Mouse (Mus musculus): ENCODE measurements around the gene Mctp1. TPM values are rescaled to one million over a fixed set of nuclear protein-coding genes. Genes with fewer than 3 reads are reported as not detected.
A peak's percentile ranks its signal among the peaks of the same experiment; 100 is the strongest.
"Not testable (repeated sequence)": the region's sequence is repeated elsewhere in the genome, so short reads cannot be mapped to it uniquely, and the experiment has no call there.

The Mctp1 gene
- 1.2 and 1.4 TPM in 2 replicates for polyA plus RNA-seq (2015; fragmentation: Nextera tagmentation; extraction: Ambion mirVana)

DNA sequence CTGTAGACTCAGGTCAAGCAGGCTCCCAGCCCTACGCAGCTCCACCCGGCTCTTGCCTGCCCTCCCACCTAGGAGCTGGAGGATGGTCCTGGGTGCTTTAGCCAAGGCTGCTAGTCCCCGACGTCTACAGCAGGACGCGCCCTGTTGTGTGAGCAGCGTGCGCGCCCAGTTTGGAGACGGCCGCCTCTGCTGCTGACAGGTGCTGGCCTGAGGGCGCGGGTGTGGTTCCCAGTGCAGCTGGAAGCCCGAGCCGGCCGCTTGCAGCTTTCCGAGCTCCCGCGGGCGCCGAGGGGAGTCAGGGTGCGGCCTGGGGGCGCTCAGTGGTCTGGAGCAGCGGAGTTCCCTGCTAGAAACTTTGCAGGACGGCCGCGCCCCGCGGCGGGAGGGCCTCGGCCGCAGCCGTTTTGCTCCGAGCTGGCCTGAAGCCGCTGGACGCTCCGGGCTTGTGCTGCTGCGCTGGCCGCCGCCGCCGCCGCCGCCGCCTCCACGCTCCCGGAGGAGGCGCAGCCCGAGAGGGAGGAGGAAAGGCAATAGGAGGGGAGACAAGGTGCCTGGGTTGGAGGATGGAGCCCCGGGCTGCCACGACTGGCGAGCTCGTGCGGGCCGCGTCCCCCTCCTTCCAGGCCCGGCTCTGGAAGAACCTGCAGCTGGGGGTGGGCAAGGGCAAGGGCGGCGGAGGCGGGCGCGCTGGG lies at the start of gene Mctp1:
Gene Mctp1, plus strand, starts transcription at position 564 of the 692 bp plus-strand sequence.
- H3K4me3 ChIP-seq (replicated peaks), result peak within 1 kb of the TSS; percentile 52
- 0 out of 2 replicates have a peak within 1 kb of the TSS, but pooled peaks have one; percentile 1 for H3K9ac ChIP-seq
- H3K4me2 ChIP-seq (replicated peaks), result peak within 1 kb of the TSS; percentile 94
- no peak within 1 kb of the TSS for H3K27ac ChIP-seq (replicated peaks)
- peaks cover 28% of the 10 kb centered on the region for H3K27me3 ChIP-seq
- ATAC-seq (ENCODE audit: insufficient number of reproducible peaks, low FRiP score, low TSS enrichment, low read depth), result peak; percentile 89
- H3K4me1 ChIP-seq, result peaks cover 16% of the 10 kb centered on the region
- 0% methylated on average over 62 of the region's 62 CpGs for WGBS
- H3K36me3 ChIP-seq, result no peaks in the 10 kb centered on the region
- H3K9me3 ChIP-seq (replicated peaks), result no peaks in the 10 kb centered on the region

DNA sequence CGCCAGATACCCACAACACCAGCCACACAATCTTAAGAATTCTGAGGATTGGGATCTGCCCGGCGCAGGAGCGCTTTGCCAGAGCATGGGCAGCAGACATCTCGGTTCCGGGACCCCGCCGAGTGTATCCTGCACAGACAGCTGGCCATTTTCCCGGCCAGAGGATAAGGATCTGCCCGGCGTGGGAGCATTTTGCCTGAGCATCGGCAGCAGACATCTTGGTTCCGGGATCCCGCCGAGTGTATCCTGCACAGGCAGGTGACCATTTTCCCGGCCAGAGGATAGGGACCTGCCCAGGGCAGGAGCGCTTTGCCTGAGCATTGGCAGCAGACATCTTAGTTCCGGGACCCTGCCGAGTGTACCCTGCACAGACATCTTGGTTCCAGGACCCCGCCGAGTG lies 38.4 kb upstream of the Mctp1 start:
- H3K4me3 ChIP-seq (replicated peaks); H3K27ac ChIP-seq (replicated peaks); ATAC-seq (ENCODE audit: insufficient number of reproducible peaks, low FRiP score, low TSS enrichment, low read depth); H3K36me3 ChIP-seq; H3K9me3 ChIP-seq (replicated peaks); H3K4me1 ChIP-seq; H3K27me3 ChIP-seq; H3K4me2 ChIP-seq (replicated peaks); H3K9ac ChIP-seq: not testable (repeated sequence)
- 83% methylated on average over 19 of the region's 21 CpGs for WGBS

DNA sequence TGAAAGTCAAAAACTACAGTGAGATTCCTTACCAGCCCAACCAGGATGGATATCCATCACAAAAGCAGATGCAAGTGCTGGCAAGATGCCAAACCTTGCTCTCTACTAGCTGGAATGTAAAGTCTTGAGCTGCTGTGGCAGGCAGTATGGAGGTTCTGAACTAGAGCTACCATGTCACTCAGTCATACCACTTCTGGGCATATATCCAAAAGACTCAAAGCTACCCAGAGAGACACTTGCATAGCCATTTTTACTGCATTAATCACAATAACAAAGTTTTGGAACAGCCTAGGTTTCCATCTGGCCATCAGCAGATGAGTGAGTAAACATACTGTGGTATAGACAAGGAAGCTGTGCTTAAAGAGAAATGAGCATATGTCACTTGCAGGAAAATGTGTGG lies 25.6 kb upstream of the Mctp1 start:
- Histone ChIP-seq H3K27ac (replicated peaks) (no peak overlapping the region), H3K9ac (no peak overlapping the region)
- ATAC-seq (ENCODE audit: insufficient number of reproducible peaks, low FRiP score, low TSS enrichment, low read depth), result no peak

DNA sequence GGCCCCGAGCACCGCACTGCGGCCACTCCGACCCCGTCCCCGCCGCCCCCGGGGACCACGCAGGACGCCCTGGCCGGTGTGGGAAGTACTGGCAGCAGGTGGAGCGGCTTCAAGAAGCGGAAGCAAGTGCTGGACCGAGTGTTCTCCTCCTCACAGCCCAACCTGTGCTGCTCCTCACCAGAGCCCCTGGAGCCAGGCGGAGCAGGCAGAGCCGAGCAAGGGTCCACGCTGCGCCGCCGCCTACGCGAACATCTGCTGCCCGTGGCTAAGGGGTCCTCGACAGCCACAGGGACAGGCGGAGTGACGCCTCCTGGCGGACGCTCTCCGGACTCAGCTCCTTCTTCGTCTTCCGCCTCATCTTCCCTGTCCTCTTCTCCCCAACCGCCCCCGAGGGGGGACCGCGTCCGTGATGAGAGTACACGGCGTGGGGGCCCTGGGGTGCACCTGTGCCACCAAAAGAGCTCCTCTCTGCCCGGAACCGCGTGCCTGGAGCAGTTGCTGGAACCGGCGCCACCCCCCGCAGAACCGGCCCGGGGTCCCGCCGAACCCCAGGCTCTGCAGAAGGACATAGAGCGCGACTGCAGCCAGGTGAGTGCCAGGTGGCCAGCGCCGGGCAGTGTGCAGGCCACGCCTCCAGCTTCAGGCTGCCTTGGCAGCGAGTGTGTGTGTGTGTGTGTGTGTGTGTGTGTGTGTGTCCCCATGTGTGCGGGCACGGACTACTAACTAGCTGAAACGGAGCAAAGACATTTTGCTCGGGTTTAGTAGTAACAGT lies 515 bp downstream of the Mctp1 start:
- ATAC-seq (ENCODE audit: insufficient number of reproducible peaks, low FRiP score, low TSS enrichment, low read depth), result peak; percentile 79
- Histone ChIP-seq H3K27me3 (peaks cover 28% of the 10 kb centered on the region), H3K4me2 (replicated peaks) (peak overlapping the region; percentile 94), H3K36me3 (no peaks in the 10 kb centered on the region), H3K9me3 (replicated peaks) (no peaks in the 10 kb centered on the region), H3K27ac (replicated peaks) (no peak overlapping the region), H3K9ac (0 out of 2 replicates have a peak overlapping the region, but pooled peaks have one; percentile 1), H3K4me3 (replicated peaks) (peak overlapping the region; percentile 52), H3K4me1 (peaks cover 16% of the 10 kb centered on the region)
- WGBS, result 1% methylated on average over 57 of the region's 58 CpGs

More for the DNA sequence above, 25.6 kb upstream of the Mctp1 start:
- H3K4me1 ChIP-seq, result no peaks in the 10 kb centered on the region
- no peaks in the 10 kb centered on the region for H3K36me3 ChIP-seq
- no peak overlapping the region for H3K4me3 ChIP-seq (replicated peaks)
- H3K9me3 ChIP-seq (replicated peaks), result no peaks in the 10 kb centered on the region
- no peaks in the 10 kb centered on the region for H3K27me3 ChIP-seq
- H3K4me2 ChIP-seq (replicated peaks), result no peak overlapping the region

DNA sequence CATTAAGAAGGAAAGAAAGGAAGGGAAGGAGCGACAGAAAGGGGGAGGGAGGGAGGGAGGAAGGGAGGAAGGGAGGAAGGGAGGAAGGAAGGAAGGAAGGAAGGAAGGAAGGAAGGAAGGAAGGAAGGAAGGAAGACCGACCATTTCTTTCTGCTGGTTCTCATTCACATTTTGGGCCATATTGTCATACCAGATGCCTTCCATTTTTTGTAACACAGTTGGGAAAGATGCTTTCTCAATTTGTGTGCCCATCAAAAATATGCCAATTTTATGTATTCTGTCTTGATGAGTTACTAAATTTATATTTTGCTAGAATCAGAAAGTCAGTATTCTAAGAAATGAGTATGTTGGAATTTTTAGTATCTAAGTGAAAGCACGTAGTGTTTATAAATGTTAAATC lies 4.3 kb downstream of the Mctp1 start:
- Histone ChIP-seq H3K27me3 (peaks cover 22% of the 10 kb centered on the region), H3K36me3 (no peaks in the 10 kb centered on the region), H3K4me2 (replicated peaks) (no peak overlapping the region), H3K4me1 (peaks cover 15% of the 10 kb centered on the region), H3K9ac (no peak overlapping the region), H3K4me3 (replicated peaks) (no peak overlapping the region), H3K27ac (replicated peaks) (no peak overlapping the region), H3K9me3 (replicated peaks) (no peaks in the 10 kb centered on the region)
- no peak for ATAC-seq (ENCODE audit: insufficient number of reproducible peaks, low FRiP score, low TSS enrichment, low read depth)
- 71% methylated on average over 3 of the region's 3 CpGs for WGBS

DNA sequence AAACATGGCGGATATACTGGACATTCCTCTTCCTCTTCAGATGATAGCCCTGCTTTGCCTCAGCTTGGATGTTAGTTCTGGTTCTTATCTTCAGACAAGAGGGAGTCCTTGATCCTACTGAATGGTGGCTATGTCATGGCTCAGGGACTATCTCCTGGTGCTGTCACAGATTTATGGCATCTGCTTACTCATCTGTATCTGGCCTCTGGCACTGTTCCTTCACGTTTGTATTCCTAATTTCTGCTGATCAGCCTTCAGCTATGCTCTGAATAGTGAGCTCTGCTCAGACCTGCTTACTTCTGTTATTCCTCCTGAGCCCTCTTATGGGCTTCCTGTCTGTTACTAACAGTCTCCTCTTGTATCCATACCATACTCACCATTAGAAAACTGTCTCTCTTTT lies 7.6 kb downstream of the Mctp1 start:
- Histone ChIP-seq H3K27ac (replicated peaks) (no peak overlapping the region), H3K4me2 (replicated peaks) (no peak overlapping the region), H3K9ac (no peak overlapping the region), H3K4me1 (no peaks in the 10 kb centered on the region), H3K27me3 (no peaks in the 10 kb centered on the region), H3K9me3 (replicated peaks) (no peaks in the 10 kb centered on the region), H3K4me3 (replicated peaks) (no peak overlapping the region), H3K36me3 (no peaks in the 10 kb centered on the region)
- ATAC-seq (ENCODE audit: insufficient number of reproducible peaks, low FRiP score, low TSS enrichment, low read depth), result no peak
- WGBS, result 53% methylated on average over 2 of the region's 2 CpGs

DNA sequence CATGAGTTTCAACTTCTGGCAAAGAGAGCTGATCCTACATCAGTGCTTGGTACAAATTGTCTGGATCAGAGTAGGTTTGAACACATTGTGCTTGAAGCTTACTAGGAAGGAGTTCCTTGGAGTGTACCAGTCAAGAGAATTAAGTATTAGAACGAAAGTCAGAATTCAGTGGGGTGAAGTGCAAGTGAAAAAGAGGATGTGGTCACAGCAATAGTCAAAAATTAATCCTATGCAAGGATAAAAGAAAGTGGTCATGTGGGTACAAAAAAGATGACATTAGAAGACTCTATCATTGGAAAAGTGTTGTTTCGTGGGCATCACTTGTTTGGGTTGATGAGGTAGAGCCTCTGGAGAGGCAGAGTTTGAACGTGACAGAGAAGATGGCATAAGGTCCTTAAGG lies 8.8 kb downstream of the Mctp1 start:
- Histone ChIP-seq H3K9ac (no peak overlapping the region), H3K27ac (replicated peaks) (no peak overlapping the region), H3K4me1 (no peaks in the 10 kb centered on the region), H3K27me3 (no peaks in the 10 kb centered on the region), H3K9me3 (replicated peaks) (no peaks in the 10 kb centered on the region), H3K4me2 (replicated peaks) (no peak overlapping the region), H3K4me3 (replicated peaks) (no peak overlapping the region), H3K36me3 (no peaks in the 10 kb centered on the region)
- 81% methylated on average over 3 of the region's 3 CpGs for WGBS
- ATAC-seq (ENCODE audit: insufficient number of reproducible peaks, low FRiP score, low TSS enrichment, low read depth), result no peak

DNA sequence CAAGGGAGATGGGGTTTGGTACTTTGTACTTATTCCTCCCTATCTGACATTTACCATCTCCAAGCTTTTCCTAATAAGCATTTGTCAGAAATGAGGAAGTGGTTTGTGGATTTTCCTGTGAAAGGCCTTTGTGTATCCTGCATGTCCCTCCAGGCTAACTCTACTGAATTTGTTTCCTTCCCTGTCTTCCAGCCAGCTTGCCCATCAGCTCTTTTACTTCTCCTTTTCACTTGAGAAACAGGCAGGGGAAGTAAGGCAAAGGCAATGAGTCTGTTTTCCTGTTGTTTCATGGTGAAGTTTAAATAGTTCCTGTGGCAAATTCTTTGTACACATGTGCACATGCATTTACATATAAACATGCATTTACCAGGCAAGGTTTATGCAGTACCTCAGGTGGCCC lies 11.6 kb downstream of the Mctp1 start:
- Histone ChIP-seq H3K36me3 (no peaks in the 10 kb centered on the region), H3K27me3 (no peaks in the 10 kb centered on the region), H3K9me3 (replicated peaks) (no peaks in the 10 kb centered on the region), H3K9ac (no peak overlapping the region), H3K4me1 (no peaks in the 10 kb centered on the region), H3K4me3 (replicated peaks) (no peak overlapping the region), H3K27ac (replicated peaks) (no peak overlapping the region), H3K4me2 (replicated peaks) (no peak overlapping the region)
- ATAC-seq (ENCODE audit: insufficient number of reproducible peaks, low FRiP score, low TSS enrichment, low read depth), result no peak

DNA sequence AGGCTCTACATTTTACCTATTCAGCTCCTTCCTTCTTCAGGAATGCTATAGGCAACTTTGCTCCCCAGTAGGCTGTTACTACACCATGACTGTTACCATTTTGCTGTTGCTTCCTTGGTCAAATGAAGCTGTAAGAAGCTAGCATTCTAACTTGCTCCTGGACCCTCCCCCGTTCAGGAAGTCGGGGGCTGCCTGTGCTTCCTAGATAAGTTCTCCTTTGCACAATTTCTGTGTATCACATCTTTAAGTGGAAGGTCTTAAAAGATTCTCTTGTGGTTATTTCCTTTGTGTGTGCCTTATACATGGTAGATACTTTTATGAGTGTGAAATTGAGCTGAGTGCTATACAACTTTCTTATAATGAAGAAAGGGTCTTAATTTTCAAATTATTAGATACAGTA lies 25.0 kb downstream of the Mctp1 start:
- Histone ChIP-seq H3K4me3 (replicated peaks) (no peak overlapping the region), H3K4me1 (no peaks in the 10 kb centered on the region), H3K9me3 (replicated peaks) (no peaks in the 10 kb centered on the region), H3K4me2 (replicated peaks) (no peak overlapping the region), H3K9ac (no peak overlapping the region), H3K27me3 (no peaks in the 10 kb centered on the region), H3K27ac (replicated peaks) (no peak overlapping the region), H3K36me3 (no peaks in the 10 kb centered on the region)
- ATAC-seq (ENCODE audit: insufficient number of reproducible peaks, low FRiP score, low TSS enrichment, low read depth), result no peak
- WGBS, result 76% methylated on average over 2 of the region's 2 CpGs

DNA sequence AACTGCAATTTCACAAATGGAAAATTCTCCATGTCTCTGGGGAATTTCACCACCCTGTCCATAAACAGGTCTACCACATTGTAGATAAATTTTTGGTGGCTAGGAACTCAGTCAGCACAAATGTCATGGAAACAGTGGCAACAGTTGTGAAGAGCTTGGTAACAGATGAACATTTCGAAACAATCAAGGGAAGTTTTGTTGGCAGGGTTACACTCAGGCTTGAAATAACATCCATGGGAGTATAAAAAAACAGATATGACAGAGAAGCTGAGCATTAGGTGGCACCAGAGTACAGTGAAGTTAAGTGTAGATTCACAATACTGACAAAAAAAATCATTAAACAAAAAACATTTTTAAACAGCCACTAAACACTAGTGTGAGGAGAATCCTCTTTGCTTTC lies 26.3 kb downstream of the Mctp1 start:
- no peaks in the 10 kb centered on the region for H3K36me3 ChIP-seq
- H3K4me2 ChIP-seq (replicated peaks), result no peak overlapping the region
- no peaks in the 10 kb centered on the region for H3K4me1 ChIP-seq
- no peaks in the 10 kb centered on the region for H3K27me3 ChIP-seq
- H3K9ac ChIP-seq, result no peak overlapping the region
- no peak overlapping the region for H3K27ac ChIP-seq (replicated peaks)
- WGBS, result 77% methylated on average over 1 of the region's 1 CpGs
- H3K4me3 ChIP-seq (replicated peaks), result no peak overlapping the region
- no peak for ATAC-seq (ENCODE audit: insufficient number of reproducible peaks, low FRiP score, low TSS enrichment, low read depth)
- no peaks in the 10 kb centered on the region for H3K9me3 ChIP-seq (replicated peaks)

DNA sequence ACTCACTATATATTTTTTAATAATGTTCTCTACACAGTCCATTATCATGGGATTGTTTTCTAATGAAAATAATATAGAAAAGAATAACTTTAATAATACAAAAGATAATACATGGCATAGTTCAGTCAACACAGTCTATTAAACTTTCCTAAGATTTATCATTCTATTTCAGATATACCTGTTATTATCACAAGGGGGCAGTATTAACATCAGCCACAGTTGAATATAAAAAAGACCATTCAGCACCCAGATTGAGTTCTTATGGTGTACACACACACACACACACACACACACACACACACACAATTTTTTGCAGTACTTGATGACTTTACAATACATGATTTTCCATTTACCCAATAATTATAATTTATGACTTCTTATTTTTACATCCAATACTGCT lies 31.0 kb downstream of the Mctp1 start:
- Histone ChIP-seq H3K27ac (replicated peaks) (no peak overlapping the region), H3K27me3 (no peaks in the 10 kb centered on the region), H3K4me1 (no peaks in the 10 kb centered on the region), H3K4me3 (replicated peaks) (no peak overlapping the region), H3K36me3 (no peaks in the 10 kb centered on the region), H3K4me2 (replicated peaks) (no peak overlapping the region), H3K9me3 (replicated peaks) (no peaks in the 10 kb centered on the region), H3K9ac (no peak overlapping the region)
- ATAC-seq (ENCODE audit: insufficient number of reproducible peaks, low FRiP score, low TSS enrichment, low read depth), result no peak

DNA sequence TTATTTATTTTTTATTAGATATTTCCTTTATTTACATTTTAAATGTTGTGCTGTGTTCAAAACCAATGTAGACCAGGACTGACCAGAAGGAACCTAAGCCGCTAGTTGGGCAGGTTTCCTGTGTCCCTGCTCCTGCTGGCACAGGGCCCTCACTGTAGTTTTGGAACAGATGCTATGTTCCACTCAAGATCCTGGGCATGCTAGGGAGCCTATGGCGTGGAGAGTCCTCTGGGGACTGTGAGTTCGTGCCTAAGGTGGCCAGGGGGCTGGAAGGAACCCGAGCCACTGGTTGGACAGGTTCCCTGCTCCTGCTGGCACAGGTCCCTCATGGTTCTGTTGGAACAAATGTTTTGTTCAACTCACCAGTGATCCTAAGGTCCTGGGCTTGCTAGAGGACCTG lies 35.8 kb downstream of the Mctp1 start:
- no peaks in the 10 kb centered on the region for H3K36me3 ChIP-seq
- WGBS, result 56% methylated on average over 4 of the region's 4 CpGs
- H3K27me3 ChIP-seq, result no peaks in the 10 kb centered on the region
- no peak overlapping the region for H3K27ac ChIP-seq (replicated peaks)
- H3K9ac ChIP-seq, result no peak overlapping the region
- H3K4me1 ChIP-seq, result no peaks in the 10 kb centered on the region
- H3K9me3 ChIP-seq (replicated peaks), result no peaks in the 10 kb centered on the region
- no peak; the same call in 1 of the 2 replicates for ATAC-seq (ENCODE audit: insufficient number of reproducible peaks, low FRiP score, low TSS enrichment, low read depth)
- H3K4me2 ChIP-seq (replicated peaks), result no peak overlapping the region
- H3K4me3 ChIP-seq (replicated peaks), result no peak overlapping the region

All from embryonic facial prominence, embryonic 15.5 days (tissue).